Mouse (Mus musculus): ENCODE results near the gene Syt16. TPM values are rescaled to one million over a fixed set of nuclear protein-coding genes. Genes with fewer than 3 reads are reported as not detected.

Gene Syt16
- polyA plus RNA-seq, 1 experiment from 2014 or later = 11.2 TPM

- Histone ChIP-seq H3K27me3 (ENCODE audit: control insufficient read depth, insufficient read depth, low read length) (no peaks in the 10 kb centered on the region), H3K4me1 (replicated peaks; ENCODE audit: control insufficient read depth, insufficient read depth) (no peaks in the 10 kb centered on the region), H3K4me3 (ENCODE audit: low read depth, low read length) (no peak overlapping the region), H3K9ac (ENCODE audit: low read length) (no peak overlapping the region), H3K9me3 (ENCODE audit: control insufficient read depth, low read length) (no peaks in the 10 kb centered on the region), H3K36me3 (ENCODE audit: control insufficient read depth, insufficient read depth, low read length) (no peaks in the 10 kb centered on the region), H3K4me2 (replicated peaks; ENCODE audit: low read depth) (no peak overlapping the region), H3K27ac (replicated peaks) (no peak overlapping the region)
- DNase-seq (ENCODE audit: low spot score) (no peak), ATAC-seq (ENCODE audit: low FRiP score, low TSS enrichment) (no peak)
- TF ChIP-seq CTCF (IDR thresholded peaks at IDR 0.05; ENCODE audit: low read depth) (no peak), EP300 (optimal IDR thresholded peaks at IDR 0.05) (no peak)
- WGBS = 92% methylated on average over 17 of the region's 17 CpGs
These were observed 275.1 kb downstream of the Syt16 start for GRCm38 (mm10) chr12:74272545-74272944.

GRCm38 (mm10) chr12:74277265-74277664 lies 279.8 kb downstream of the Syt16 start:
- DNase-seq (ENCODE audit: low spot score) = no peak
- TF ChIP-seq CTCF (IDR thresholded peaks at IDR 0.05; ENCODE audit: low read depth) = no peak
- TF ChIP-seq EP300 (optimal IDR thresholded peaks at IDR 0.05) = no peak
- Histone ChIP-seq H3K27me3 (ENCODE audit: control insufficient read depth, insufficient read depth, low read length) (no peaks in the 10 kb centered on the region), H3K36me3 (ENCODE audit: control insufficient read depth, insufficient read depth, low read length) (no peaks in the 10 kb centered on the region), H3K4me3 (ENCODE audit: low read depth, low read length) (no peak overlapping the region), H3K4me2 (replicated peaks; ENCODE audit: low read depth) (no peak overlapping the region), H3K4me1 (replicated peaks; ENCODE audit: control insufficient read depth, insufficient read depth) (no peaks in the 10 kb centered on the region), H3K27ac (replicated peaks) (no peak overlapping the region), H3K9me3 (ENCODE audit: control insufficient read depth, low read length) (no peaks in the 10 kb centered on the region), H3K9ac (ENCODE audit: low read length) (no peak overlapping the region)
- ATAC-seq (ENCODE audit: low FRiP score, low TSS enrichment) = no peak
- WGBS = 73% methylated on average over 5 of the region's 5 CpGs

- no peak overlapping the region for H3K27ac ChIP-seq (replicated peaks)
- H3K9ac ChIP-seq (ENCODE audit: low read length) = no peak overlapping the region
- H3K4me3 ChIP-seq (ENCODE audit: low read depth, low read length) = no peak overlapping the region
- DNase-seq (ENCODE audit: low spot score) (no peak), ATAC-seq (ENCODE audit: low FRiP score, low TSS enrichment) (no peak)
- no peaks in the 10 kb centered on the region for H3K27me3 ChIP-seq (ENCODE audit: control insufficient read depth, insufficient read depth, low read length)
- H3K4me1 ChIP-seq (replicated peaks; ENCODE audit: control insufficient read depth, insufficient read depth) = no peaks in the 10 kb centered on the region; the same call in 1 of the 2 replicates
- no peak overlapping the region for H3K4me2 ChIP-seq (replicated peaks; ENCODE audit: low read depth)
- H3K36me3 ChIP-seq (ENCODE audit: control insufficient read depth, insufficient read depth, low read length) = no peaks in the 10 kb centered on the region
- TF ChIP-seq CTCF (IDR thresholded peaks at IDR 0.05; ENCODE audit: low read depth) (no peak), EP300 (optimal IDR thresholded peaks at IDR 0.05) (no peak)
- 78% methylated on average over 4 of the region's 4 CpGs for WGBS
- no peaks in the 10 kb centered on the region for H3K9me3 ChIP-seq (ENCODE audit: control insufficient read depth, low read length)
These were observed 283.9 kb downstream of the Syt16 start for GRCm38 (mm10) chr12:74281403-74281802.

GRCm38 (mm10) chr12:74282846-74283245 lies 285.4 kb downstream of the Syt16 start:
- H3K27ac ChIP-seq (replicated peaks) = no peak overlapping the region
- H3K27me3 ChIP-seq (ENCODE audit: control insufficient read depth, insufficient read depth, low read length) = no peaks in the 10 kb centered on the region
- DNase-seq (ENCODE audit: low spot score) (no peak), ATAC-seq (ENCODE audit: low FRiP score, low TSS enrichment) (no peak)
- no peak overlapping the region for H3K4me2 ChIP-seq (replicated peaks; ENCODE audit: low read depth)
- H3K4me3 ChIP-seq (ENCODE audit: low read depth, low read length) = no peak overlapping the region
- no peak for TF ChIP-seq EP300 (optimal IDR thresholded peaks at IDR 0.05)
- TF ChIP-seq CTCF (IDR thresholded peaks at IDR 0.05; ENCODE audit: low read depth) = no peak
- H3K9ac ChIP-seq (ENCODE audit: low read length) = no peak overlapping the region
- no peaks in the 10 kb centered on the region; the same call in 1 of the 2 replicates for H3K4me1 ChIP-seq (replicated peaks; ENCODE audit: control insufficient read depth, insufficient read depth)
- H3K9me3 ChIP-seq (ENCODE audit: control insufficient read depth, low read length) = no peaks in the 10 kb centered on the region
- 64% methylated on average over 1 of the region's 1 CpGs for WGBS
- no peaks in the 10 kb centered on the region for H3K36me3 ChIP-seq (ENCODE audit: control insufficient read depth, insufficient read depth, low read length)

- DNase-seq (ENCODE audit: low spot score) = peak; percentile 85
- H3K4me2 ChIP-seq (replicated peaks; ENCODE audit: low read depth) = peak overlapping the region; percentile 67
- no peaks in the 10 kb centered on the region for H3K36me3 ChIP-seq (ENCODE audit: control insufficient read depth, insufficient read depth, low read length)
- ATAC-seq (ENCODE audit: low FRiP score, low TSS enrichment) = peak; percentile 85
- H3K4me3 ChIP-seq (ENCODE audit: low read depth, low read length) = peak overlapping the region; percentile 43
- no peaks in the 10 kb centered on the region for H3K27me3 ChIP-seq (ENCODE audit: control insufficient read depth, insufficient read depth, low read length)
- no peak overlapping the region for H3K27ac ChIP-seq (replicated peaks)
- WGBS = 2% methylated on average over 48 of the region's 49 CpGs
- no peaks in the 10 kb centered on the region for H3K9me3 ChIP-seq (ENCODE audit: control insufficient read depth, low read length)
- H3K9ac ChIP-seq (ENCODE audit: low read length) = peak overlapping the region; percentile 18
- no peaks in the 10 kb centered on the region; the same call in 1 of the 2 replicates for H3K4me1 ChIP-seq (replicated peaks; ENCODE audit: control insufficient read depth, insufficient read depth)
- TF ChIP-seq CTCF (IDR thresholded peaks at IDR 0.05; ENCODE audit: low read depth) (peak; percentile 73), EP300 (optimal IDR thresholded peaks at IDR 0.05) (no peak)
These were observed 286.7 kb downstream of the Syt16 start for GRCm38 (mm10) chr12:74284020-74284684.

DNA sequence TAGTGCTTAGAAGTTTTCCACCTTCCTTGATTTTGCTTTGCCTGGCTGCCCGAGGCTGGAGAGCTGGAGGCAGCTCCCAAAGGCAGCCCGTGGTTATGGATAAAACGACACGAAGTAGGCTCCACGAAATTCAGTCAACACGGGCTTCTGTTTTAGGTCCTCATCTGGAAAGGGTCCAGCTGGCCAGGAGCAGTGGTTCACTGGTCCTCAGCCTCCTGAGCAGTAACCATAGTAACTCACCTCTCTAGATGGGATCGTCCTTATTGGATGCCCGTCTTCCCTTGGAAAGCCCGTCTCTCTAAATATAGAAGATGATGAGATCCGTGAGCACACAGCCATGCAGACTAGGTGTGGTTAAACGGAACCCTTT lies 287.2 kb downstream of the Syt16 start:
- WGBS = 7% methylated on average over 11 of the region's 11 CpGs
- peak overlapping the region; percentile 43 for H3K4me3 ChIP-seq (ENCODE audit: low read depth, low read length)
- no peaks in the 10 kb centered on the region for H3K36me3 ChIP-seq (ENCODE audit: control insufficient read depth, insufficient read depth, low read length)
- no peaks in the 10 kb centered on the region; the same call in 1 of the 2 replicates for H3K4me1 ChIP-seq (replicated peaks; ENCODE audit: control insufficient read depth, insufficient read depth)
- DNase-seq (ENCODE audit: low spot score) (no peak), ATAC-seq (ENCODE audit: low FRiP score, low TSS enrichment) (no peak)
- peak overlapping the region; percentile 67 for H3K4me2 ChIP-seq (replicated peaks; ENCODE audit: low read depth)
- TF ChIP-seq EP300 (optimal IDR thresholded peaks at IDR 0.05) (no peak), CTCF (IDR thresholded peaks at IDR 0.05; ENCODE audit: low read depth) (no peak)
- H3K9me3 ChIP-seq (ENCODE audit: control insufficient read depth, low read length) = no peaks in the 10 kb centered on the region
- H3K27ac ChIP-seq (replicated peaks) = no peak overlapping the region
- H3K9ac ChIP-seq (ENCODE audit: low read length) = no peak overlapping the region
- no peaks in the 10 kb centered on the region for H3K27me3 ChIP-seq (ENCODE audit: control insufficient read depth, insufficient read depth, low read length)
